Mouse (Mus musculus) cerebellum, postnatal 36 days (tissue): Measurements from ENCODE around the gene Zfp955a.
"Not testable (repeated sequence)": the region's sequence is repeated elsewhere in the genome, so short reads cannot be mapped to it uniquely, and the experiment has no call there.

Source experiments
- DNase-seq, 2 experiments: peaks; one replicate each; pipeline ENCODE4 v3.0.0; 2021 to 2022; ENCODE audit warnings: mixed read lengths in 2 of 2

The Zfp955a gene

GRCm38 (mm10) chr17:33254530-33255318 is at the start of gene Zfp955a:
Gene Zfp955a, minus strand, starts transcription at chr17:33255145.
- DNase-seq, result not testable (repeated sequence)

GRCm38 (mm10) chr17:33289876-33290149 is 34.9 kb upstream of the Zfp955a start:
- not testable (repeated sequence) for DNase-seq

GRCm38 (mm10) chr17:33289039-33289875 is 34.3 kb upstream of the Zfp955a start, which contains the start of gene Zfp955b:
Gene Zfp955b, plus strand, starts transcription at chr17:33289544.
- not testable (repeated sequence) for DNase-seq

- no peak for DNase-seq
Observed at GRCm38 (mm10) chr17:33268907-33269306, 14.0 kb upstream of the Zfp955a start.

GRCm38 (mm10) chr17:33264376-33264775 is 9.4 kb upstream of the Zfp955a start, which contains the start of gene Olfr63:
Gene Olfr63, plus strand, starts transcription at chr17:33264676.
- DNase-seq, result no peak

GRCm38 (mm10) chr17:33255319-33255657 is 343 bp upstream of the Zfp955a start:
- DNase-seq, result not testable (repeated sequence)

GRCm38 (mm10) chr17:33236646-33237045 is 18.3 kb downstream of the Zfp955a start:
- DNase-seq, result not testable (repeated sequence)

- no peak for DNase-seq
Observed at GRCm38 (mm10) chr17:33221590-33221989, 33.4 kb downstream of the Zfp955a start, which contains the start of gene Olfr1564. Gene Olfr1564, minus strand, starts transcription at chr17:33221690.

GRCm38 (mm10) chr17:33191002-33191401 is 63.9 kb downstream of the Zfp955a start, which contains the start of gene Olfr239:
Gene Olfr239, plus strand, starts transcription at chr17:33191302.
- DNase-seq, result not testable (repeated sequence)
